In genomic region chr5:117905728-117906127, GRCm38 (mm10) we compare ENCODE assay signal across 17 mouse cellular contexts.
"Had no signal": no experiment of that assay in that cellular context is flagged by ENCODE, and none has a peak within 500 bp of the region (broad histone marks: within the 10 kb centered on the region; RNA-seq: fewer than 3 reads in every experiment).

No protein-coding gene starts in this region.

- ATAC-seq: liver, embryonic 12.5 days; liver, postnatal 0 days; lung, postnatal 0 days; midbrain, embryonic 13.5 days; midbrain, embryonic 15.5 days; midbrain, embryonic 16.5 days had no signal

- DNase-seq: left cerebral cortex, postnatal 4 days; liver; liver, embryonic 13.5 days; liver, postnatal 0 days; lung, adult 18-20 months; lung, adult 2 months; lung, embryonic 14.5 days; lung, postnatal 10 days; lung, postnatal 14 days; lung, postnatal 36 days; lung, postnatal 4 days; midbrain, embryonic 14.5 days had no signal
